Mouse (Mus musculus): Measurements from ENCODE around the gene Trip10.

The Trip10 gene

GRCm38 (mm10) chr17:57249186-57250181 lies at the start of gene Trip10:
TSS of gene Trip10 (plus strand) at chr17:57249455.
- peak; percentile 65 for DNase-seq (ENCODE audit: low read depth, low spot score)

DNA sequence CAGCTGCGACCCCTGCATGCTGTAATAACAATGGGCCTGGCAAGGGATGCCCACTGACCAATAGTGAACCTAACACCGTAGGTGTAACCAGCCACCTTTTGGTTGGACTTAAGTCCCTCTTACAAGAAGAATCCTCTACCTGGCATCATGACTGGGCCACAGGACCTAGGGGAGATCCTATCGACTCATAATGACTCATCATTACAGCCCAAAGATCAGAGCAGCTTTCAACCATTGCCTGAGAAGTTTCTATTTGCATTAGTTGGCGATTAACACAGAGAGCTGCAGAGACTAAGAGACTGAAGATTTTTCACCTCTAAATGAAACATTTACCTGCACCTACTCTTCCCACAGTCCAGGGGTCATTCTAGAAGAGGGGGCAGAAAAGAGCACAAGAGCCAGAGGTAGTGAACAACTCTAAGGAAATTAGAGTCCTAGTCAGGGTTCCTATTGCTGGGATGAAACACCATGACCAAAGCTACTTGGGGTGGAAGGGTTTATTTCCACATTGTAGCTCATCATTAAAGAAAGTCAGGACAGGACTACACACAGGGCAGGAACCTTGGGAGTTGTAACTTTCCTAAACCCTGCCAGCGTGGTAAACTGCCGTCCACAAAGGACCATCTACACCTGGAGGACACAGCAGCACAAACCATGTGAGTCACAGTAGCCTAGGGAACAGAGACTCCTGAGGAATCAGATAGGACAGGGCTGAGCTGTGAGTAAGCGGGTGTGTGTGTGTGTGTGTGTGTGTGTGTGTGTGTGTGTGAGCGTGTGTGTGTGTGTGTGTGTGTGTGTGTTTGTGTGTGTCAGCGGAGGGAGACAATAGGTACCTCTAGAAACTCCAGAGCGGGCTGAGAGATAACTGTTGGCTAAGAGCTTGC lies 47.2 kb upstream of the Trip10 start:
- DNase-seq (ENCODE audit: low read depth, low spot score) = no peak

- no peak for DNase-seq (ENCODE audit: low read depth, low spot score)
These were observed 41.3 kb upstream of the Trip10 start for GRCm38 (mm10) chr17:57207938-57208337.

DNA sequence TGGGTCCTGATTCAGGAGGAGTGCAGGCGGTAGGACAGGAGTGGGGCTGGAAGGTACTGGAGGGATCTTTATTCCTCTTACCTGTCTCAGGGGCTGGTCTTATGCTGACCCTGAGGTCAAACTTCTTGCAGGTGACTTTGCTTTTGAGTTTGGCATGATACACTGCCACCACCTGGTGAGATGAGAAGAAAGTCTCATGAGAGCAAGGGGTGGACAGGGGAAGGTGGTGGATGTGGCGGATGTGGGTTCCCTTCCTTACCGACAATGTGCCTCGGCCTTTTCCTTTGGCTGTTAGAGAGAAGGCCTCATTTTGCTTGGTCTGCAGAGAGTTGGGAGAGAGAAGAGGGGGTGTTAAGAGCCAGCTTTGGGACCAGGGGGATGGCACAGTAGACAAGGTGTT lies 39.9 kb upstream of the Trip10 start:
- DNase-seq (ENCODE audit: low read depth, low spot score) = no peak

DNA sequence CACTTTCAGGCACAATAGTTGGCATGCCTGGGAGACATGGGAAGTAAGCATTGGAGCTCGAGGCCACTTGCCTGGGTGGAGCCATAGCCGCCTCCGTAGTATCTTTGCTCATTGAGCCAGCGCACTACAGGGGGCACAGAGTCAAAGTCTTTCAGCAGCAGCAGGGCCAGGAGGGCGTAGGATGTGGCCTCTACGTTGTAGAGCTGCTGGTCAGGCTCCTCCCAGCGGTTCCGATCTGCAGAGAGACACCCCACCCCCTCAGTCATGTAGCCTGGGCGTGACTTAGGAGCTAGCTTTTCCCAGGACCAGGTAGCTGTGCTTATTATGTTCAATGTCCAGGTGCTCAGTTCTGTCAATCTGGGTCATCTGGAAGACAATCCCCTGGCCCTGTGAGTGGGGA lies 37.8 kb upstream of the Trip10 start:
- no peak for DNase-seq (ENCODE audit: low read depth, low spot score)

- DNase-seq (ENCODE audit: low read depth, low spot score) = no peak
These were observed 34.4 kb upstream of the Trip10 start for GRCm38 (mm10) chr17:57214676-57215387.

DNA sequence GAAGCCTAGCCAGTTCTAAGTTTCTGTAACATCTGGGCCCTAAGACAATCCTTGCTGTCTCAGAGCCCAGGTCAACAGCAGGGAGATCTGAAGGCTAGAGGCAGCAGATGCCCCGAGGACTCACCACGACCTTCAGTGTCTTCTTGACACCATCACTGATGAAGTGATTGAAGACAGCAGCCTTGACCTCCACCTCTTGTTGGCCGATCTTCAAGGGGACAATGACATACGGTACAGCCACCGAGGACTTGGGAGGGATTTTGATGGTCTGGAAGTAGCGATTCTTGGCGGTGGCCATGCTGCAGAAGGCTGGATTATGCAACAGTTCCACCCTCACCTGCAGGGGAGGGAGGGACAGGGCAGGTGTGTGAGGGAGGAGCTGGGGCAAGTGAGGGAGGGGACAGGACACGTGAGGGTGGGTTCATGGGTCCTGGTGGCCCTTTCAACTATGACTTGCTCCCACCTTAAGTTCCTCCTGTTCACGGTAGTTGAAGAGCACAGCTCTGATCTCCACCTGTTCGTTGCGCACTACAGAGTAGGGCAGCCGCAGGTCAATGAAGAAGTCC lies 30.8 kb upstream of the Trip10 start:
- no peak for DNase-seq (ENCODE audit: low read depth, low spot score)

DNA sequence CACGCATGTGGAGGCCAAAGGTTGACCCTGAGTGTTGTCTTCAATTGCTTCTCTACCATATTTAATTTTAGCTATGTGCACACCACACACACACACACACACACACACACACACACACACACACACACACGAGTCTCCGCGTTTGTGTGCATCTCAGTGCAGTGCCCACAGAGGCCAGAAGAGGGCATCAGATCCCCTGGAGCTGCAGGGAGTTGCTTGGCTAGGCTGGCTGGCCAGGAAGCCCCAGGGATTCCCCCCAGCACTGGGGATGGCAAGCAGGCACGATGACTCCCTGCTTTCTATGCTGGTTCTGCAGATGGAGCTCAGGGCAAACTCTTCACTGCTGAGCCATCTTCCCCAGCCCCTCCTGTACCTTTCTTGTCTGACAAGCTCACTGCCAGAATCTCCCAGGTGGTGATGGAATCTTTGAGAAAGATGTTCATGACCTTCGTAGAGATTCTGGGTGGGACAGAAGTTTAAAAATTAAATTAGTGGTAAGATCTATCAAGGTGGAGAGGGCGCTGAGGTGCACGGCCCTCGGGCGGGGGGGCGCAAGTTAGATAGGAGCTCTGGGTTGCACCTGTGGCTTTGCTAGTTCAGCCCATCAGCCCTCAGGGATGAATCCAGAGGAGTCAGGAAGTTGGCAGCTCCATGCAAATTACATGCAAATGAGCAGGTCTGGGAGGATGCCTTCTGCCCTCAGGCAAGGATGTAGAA lies 29.9 kb upstream of the Trip10 start:
- DNase-seq (ENCODE audit: low read depth, low spot score) = no peak

- DNase-seq (ENCODE audit: low read depth, low spot score) = no peak
These were observed 29.4 kb upstream of the Trip10 start for GRCm38 (mm10) chr17:57219884-57220207.

- DNase-seq (ENCODE audit: low read depth, low spot score) = no peak
These were observed 27.3 kb upstream of the Trip10 start for GRCm38 (mm10) chr17:57221911-57222310.

DNA sequence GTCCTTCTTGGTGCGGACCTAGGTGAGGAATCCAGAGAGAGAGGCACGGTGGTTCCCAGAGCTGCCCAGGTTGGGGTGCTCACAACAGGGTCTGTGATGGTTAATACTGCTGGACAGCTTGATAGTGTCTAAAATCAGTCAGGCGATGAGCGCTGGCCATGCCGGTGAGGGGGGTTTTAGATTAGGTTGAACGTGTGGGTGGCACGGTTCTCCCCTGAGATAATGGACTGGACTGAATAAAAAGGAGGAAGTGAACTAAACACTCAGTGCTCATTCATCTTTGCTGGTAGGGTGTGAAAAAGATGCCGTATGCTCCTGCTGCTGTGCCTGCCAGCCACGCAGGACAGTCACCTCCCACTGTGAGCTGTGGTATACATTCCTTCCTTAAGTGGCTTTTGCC lies 25.9 kb upstream of the Trip10 start:
- DNase-seq (ENCODE audit: low read depth, low spot score) = no peak

GRCm38 (mm10) chr17:57227468-57227867 lies 21.8 kb upstream of the Trip10 start:
- no peak for DNase-seq (ENCODE audit: low read depth, low spot score)

DNA sequence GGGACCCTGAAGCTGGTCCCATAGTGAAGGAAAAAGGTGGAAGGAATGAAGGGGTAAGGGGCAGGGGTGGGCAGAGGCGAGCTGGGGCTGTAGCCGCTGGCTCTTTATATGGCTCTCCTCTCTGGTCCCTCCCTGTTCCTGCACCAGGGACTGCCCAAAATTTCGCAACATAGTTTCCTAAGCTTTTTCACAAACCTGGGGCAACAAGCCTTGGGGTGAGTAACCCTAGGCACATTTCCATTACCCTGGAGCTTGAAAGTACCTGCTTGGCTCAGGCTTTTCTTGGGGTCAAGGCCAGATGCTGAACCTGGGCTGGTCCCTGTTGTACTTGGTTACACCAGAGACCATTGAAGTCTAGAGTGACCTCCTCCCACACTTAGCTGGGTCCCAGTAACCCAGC lies 21.2 kb upstream of the Trip10 start, which contains the start of gene C3:
Gene C3 (minus strand): TSS at position 123 of the 400 bp plus-strand sequence.
- no peak for DNase-seq (ENCODE audit: low read depth, low spot score)

GRCm38 (mm10) chr17:57228873-57229272 lies 20.4 kb upstream of the Trip10 start:
- no peak for DNase-seq (ENCODE audit: low read depth, low spot score)

- DNase-seq (ENCODE audit: low read depth, low spot score) = no peak
These were observed 19.2 kb upstream of the Trip10 start for GRCm38 (mm10) chr17:57229851-57230727.

- DNase-seq (ENCODE audit: low read depth, low spot score) = no peak
These were observed 18.5 kb upstream of the Trip10 start for GRCm38 (mm10) chr17:57230728-57231125.

- no peak for DNase-seq (ENCODE audit: low read depth, low spot score)
These were observed 17.9 kb upstream of the Trip10 start for GRCm38 (mm10) chr17:57231321-57231771.

DNA sequence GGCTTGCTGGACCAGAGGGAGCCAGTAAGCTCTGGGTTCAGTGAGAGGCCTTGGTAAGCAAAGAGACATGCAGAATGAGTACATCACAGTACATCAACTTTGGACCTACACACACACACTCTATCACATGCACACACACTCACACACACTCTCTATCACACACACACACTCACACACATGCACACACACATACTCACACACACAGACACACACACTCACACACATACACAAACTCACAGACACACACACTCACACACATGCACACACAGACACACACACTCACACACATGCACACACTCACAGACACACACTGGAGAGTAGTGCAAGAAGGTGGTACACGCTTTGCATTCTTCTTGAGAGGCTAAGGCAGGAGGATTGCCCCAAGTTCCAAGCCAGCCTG lies 17.1 kb upstream of the Trip10 start:
- no peak for DNase-seq (ENCODE audit: low read depth, low spot score)

DNA sequence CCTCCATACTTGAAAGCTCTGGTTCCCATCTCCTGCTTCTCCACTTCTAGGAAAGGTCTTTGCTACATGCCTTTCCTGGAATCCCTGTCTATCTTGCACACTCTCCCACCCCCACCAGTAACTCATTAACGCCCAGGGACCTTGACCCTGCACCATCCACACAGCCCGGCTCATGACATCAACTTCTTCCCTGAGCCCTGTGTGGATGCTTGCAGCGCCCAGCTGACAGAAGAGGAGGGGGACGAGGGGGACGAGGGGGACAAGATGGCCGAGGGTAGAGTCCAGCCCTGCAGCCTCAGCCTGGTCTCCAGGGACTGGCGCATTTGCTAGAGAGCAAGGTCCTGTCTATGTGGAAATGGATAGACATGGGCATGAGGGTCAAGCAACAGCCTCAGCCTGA lies 16.2 kb upstream of the Trip10 start:
- DNase-seq (ENCODE audit: low read depth, low spot score) = no peak

Measured in c-Kit-negative CD71-positive TER-119-positive erythroid progenitor cells, embryonic 14.5 days (primary cell).